Mouse (Mus musculus) layer of hippocampus, postnatal 25 days (tissue): ENCODE data around the gene Ormdl3. TPM values are rescaled to one million over a fixed set of nuclear protein-coding genes. Genes with fewer than 3 reads are reported as not detected.
"Not testable (repeated sequence)": the region's sequence is repeated elsewhere in the genome, so short reads cannot be mapped to it uniquely, and the experiment has no call there.

Experiments
- DNase-seq, 2 experiments: peaks; one replicate each; pipeline ENCODE4 v3.0.0; 2022; ENCODE audit warnings: mixed read lengths in 2 of 2, low spot score in 1 of 2; ENCODE audit errors: extremely low spot score in 1 of 2
- total RNA-seq, 2 experiments: library from RNA; stranded (reverse); gene quantifications; 2 replicates each; pipeline ENCODE4 v1.2.3; 2021

Ormdl3 gene
- total RNA-seq: 10 to 100 TPM; 47.7 to 57.5 TPM

DNA sequence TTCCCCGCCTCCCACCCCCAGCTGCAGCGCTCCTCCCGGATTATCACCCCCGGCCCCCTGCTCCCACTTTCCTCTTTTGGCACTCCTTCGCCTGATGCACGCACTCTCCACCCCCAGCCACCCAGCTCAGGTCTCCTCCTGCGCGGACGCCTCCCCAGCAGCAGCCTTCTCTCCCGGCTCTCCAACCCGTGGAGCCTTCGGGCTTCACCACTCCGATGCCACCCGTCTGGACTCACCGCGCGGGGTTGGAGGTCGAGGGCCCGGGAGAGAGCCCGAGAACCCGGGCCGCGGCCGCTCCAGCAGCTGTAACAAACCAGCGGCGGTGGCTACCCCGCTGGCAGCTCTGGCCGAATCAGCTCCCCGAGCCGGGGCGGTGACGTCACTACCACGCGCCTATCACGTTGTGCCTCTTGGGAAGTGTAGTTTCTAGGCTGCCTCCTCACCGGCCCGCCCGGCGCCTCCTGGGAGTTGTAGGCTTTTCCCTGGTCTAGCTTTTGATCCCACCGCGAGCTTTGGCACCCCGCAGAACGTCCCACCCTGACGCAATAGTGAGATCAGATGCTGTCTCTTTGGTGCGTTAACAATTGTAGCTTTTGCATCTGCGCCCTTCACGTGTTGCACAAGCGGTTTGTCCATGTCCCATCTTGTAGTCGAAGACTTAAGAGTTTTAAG is at the start of gene Ormdl3:
TSS of gene Ormdl3 (minus strand) at position 477 of the 672 bp plus-strand sequence.
- peak; percentile 97 for DNase-seq

DNA sequence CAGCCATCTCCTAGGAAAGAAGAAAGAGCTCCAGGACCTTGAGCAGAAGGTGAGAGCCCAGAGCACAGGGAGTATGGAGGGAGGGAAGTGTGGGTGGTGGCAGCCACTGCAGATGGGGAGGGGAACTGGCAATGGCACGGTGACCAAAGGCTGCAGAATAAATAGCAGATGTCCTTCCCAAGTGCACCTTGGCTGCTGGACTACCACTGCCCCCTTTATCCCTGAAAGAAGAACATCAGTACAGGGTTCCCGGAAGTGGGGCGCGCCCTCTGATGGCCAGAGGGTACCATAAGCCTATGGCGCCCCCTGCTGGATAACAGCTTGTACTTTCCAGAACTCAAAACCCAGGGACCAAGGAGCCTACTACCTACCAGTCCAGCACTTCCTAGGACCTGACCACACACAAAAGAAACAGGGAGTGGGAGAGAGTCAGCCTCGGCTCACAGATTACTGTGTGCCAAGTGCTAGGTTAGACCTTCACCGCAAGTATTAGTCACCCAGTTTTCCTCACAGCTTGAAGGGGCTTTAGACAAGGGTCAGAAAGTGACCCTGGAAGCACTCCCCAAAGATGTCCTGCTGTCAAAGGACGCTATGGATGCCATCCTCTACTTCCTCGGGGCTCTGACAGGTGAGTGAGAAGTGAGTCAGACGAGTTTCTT is 48.3 kb upstream of the Ormdl3 start:
- peak in 1 of 2 experiments; percentile 11 for DNase-seq

DNA sequence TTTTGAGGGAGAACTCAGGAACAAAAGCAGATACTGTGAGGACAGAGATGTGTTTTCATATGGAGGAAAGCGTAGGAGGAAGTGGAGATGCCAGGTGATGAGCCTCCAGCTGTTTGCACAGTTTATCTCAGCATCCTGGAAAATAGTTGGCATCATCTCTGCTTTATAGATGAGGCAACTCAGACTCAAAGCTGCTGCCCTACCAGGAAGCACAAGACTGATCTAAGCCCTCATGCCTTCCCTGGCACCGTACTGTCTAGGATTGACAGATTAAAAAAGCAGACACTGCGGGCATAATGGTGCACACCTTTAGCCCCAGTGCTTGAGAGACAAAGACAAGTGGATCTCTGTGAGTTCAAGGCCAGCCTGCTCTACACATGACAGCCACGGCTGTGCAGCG is 43.5 kb upstream of the Ormdl3 start:
- DNase-seq: no peak

DNA sequence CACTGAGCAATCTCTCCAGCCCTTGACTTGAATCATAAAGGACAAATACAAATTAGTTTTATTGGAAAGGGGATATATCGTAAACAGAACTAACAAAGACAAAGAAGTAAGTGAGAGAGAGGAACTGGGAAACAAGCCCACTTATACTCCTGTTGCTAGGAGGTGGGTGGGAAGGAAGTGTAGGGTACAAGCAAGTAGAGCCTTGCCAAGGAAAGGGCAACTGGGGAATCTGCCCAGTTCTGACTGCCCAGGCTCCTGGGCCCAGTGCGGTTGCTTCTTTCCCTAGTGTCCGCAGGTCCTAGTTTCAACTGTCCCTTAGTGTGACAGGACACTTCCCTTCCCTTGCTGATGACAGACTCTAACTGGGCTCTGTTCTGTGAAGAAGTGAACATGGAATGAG is 41.5 kb upstream of the Ormdl3 start:
- DNase-seq: no peak

DNA sequence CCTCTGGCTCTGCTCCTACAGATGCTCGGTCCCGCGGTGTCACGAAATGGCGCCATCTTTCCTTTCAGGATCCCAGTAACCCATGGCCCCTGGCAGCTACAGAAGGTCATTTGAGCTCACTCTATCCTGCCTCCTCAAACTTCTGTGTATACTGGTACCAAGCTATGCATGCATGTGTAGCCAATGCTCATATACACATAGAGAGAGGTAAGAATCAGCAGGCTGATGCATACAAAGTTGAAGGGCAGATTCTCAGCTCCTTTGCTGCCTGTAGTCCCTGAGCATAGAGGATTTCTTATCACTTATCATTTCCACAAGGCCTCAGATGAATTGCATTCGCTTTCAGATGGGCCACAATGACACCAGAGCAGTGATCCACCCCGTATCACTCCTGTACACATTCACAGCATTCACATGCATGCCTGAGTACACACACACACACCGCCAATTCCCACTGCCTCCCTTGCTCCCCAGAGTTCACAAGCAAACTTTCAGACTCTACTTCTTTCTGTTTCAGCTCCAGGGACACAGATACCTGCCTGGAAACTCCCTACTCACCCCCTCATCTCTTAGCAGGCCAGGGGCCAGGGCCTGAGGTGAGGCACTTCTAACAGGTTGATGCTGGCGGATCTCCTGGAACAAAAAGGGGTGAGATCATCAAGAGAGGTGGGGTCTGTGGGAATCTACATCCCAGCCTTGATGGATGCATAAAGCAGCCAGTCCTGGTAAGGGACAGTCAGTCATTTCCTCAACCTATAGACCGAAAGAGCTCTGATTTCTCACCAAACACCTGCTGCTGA is 38.6 kb upstream of the Ormdl3 start, which contains the start of the genes Gm12355 and Gsdma3:
TSS of gene Gm12355 (minus strand) at position 51 of the 800 bp plus-strand sequence.
TSS of gene Gsdma3 (plus strand) at position 750 of the 800 bp plus-strand sequence.
- no peak for DNase-seq

DNA sequence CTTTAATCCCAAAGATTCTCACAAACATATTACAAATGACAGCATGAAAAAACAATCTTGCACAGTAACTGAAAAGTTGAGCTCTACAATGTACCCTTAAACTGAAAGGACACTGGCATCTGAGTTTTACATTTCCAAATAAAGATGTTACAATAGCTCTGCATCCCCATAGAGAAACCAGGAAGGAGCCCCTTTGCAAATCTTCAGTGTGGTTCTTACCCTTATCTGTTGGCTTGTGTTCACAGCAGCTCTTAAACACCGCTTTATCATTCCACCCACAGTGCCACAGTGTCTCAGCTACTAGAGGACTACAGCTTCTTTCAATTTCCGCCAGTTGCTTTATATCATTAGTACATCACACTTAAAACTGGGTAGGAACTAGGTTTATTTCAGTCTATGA is 37.2 kb upstream of the Ormdl3 start:
- DNase-seq: not testable (repeated sequence)

DNA sequence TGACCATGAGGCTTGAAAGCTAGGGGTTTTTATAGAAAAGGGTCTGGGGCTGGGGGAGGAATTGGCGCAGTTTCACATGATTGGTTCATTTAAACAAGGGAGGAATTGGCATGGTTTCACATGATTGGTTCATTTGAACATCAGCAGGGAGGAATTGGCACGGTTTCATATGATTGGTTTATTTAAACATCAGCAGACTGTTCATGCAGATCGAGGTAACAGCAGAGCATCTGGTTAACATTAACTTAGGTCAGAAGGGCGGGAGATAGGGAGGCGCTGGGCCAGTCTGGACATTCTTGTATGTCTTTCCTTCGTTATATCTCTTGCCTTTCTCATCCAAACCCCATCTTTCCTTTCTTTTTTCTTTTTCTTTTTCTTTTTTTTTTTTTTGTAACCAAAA is 36.8 kb upstream of the Ormdl3 start:
- DNase-seq: not testable (repeated sequence)

DNA sequence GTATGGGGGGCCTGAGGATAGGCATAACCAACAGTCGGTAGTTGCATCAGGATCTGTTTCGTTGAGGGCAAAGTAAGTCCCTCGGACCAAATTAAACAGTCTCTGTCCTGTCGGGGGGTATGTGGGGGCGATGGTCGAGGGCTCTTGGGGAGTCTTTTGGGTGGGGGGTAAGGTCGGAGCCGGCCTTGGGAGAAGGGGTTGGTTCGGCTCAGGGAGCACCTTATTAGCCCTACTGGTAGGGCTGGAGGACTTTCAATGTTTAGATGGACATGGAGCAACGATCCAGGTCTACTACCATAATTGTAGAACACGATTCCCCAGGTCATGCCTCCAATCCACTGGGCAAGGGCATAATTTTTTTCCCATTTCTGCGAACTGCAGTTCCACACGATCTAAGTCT is 33.6 kb upstream of the Ormdl3 start:
- no peak for DNase-seq

DNA sequence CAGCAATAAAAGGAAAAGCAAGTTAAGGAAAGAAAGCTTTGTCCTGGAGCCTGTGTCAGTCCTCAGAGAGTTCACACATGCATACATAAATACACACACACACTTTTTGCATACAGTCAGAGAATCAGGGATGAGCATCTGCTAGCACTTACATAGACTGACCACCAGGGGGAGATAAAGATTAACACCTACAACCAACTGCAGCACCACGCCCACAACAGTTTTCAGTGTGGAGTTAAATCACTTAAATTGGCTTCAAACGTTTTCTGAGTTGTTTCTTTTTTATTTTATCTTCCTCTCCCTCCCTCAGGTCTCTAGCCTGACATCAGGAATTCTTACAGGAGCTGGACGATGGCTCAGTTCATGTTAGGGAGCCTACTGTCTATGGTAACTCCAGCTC is 19.6 kb upstream of the Ormdl3 start:
- no peak for DNase-seq

DNA sequence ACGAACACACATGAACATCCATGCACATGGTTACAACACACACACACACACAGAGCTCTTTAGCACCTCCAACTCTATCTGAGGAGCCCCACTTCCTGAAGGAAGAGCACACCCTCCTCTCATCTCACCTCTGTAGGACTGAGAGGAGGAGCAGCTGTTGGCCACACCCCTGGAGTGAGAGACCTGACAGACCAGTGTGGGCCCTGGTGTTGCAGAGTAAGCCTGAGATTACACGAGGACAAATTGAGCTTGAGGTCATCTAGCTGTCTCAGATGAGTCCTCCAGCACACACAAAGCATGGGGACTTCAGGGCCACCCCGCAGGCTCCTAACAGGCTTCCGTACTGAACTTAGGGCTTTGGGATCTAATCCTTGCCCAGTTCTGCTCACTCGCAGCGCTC is 17.7 kb upstream of the Ormdl3 start:
- DNase-seq: not testable (repeated sequence)

DNA sequence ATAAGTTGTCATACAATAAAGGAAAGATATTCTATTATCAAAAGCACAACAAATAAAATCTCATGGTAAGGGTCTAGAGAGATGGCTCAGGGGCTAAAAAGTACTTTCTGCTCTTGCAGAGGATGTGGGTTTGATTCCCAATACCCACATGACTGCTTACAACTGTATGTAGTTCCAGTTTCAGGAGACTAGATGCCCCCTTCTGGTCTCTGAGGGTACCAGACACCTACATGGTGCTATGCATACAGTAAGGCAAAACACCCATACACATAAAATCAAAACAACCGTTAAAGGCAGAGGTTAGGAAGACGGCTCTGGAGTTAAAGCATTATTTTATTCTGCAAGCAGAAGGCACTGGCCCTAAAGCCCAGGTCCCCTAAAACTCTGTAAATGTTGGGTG is 16.8 kb upstream of the Ormdl3 start:
- DNase-seq: no peak

DNA sequence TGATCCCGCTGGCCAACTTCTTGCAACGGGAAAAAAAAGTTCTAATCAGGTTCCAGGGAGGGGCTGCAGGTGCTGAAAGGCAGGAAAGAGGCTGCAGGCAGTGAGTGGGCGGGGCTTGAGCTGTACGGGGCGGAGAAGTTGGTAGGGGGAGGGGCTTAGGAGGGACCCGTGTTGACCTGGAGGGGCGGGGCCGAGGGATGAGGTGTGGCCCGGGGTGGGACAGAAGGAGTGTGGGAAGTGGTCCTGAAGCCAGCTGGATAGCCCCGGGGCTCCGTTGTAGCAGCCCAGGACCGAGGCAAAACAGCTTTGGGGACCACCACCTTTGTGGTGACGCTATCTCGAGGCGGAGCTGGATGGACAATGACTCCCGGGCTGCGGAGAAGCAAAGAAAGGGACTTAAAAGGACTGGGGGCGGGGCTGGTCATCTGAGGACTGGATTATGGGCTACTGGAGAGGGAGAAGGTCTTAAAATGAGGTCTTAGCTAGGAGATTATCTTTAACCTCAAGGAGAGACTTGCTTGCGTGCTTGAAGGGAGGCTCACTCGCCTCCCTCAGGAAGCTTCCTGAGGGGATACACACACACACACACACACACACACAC is 15.0 kb upstream of the Ormdl3 start:
- no peak for DNase-seq

DNA sequence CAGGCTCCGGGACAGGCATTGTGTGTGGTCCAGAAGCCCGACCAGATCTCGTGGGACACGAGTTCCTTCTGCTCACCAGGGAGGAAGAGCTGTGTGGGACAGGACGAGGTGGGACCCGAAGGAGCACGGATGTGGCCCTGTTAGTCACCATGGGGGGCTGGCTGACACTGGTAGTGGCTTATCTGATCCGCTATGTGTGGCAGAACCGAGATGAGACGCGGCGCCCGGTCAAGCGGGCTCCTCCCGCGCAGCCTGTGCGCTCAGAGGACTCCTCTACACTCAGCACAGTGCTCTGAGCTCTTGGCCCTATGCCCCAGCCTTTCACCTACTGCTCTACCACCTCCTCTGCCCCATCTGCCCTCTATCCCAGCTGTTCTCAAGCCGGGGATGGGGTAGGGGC is 12.1 kb upstream of the Ormdl3 start:
- no peak for DNase-seq

DNA sequence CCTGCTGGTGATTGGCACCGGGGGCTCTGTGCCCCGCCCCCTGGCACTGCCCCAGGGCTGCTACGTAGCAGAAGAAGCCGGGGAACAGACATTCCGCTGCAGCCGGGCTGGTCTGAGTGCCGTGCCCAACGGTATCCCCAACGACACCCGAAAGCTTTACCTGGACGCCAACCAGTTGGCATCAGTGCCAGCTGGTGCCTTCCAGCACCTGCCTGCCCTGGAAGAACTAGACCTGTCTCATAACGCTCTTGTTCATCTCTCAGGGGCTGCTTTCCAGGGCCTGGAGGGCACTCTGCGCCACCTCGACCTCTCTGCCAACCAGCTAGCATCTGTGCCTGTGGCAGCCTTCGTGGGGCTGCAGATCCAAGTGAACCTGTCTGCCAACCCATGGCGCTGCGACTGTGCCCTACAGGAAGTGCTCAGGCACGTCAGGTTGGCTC is 11.7 kb upstream of the Ormdl3 start:
- no peak for DNase-seq

DNA sequence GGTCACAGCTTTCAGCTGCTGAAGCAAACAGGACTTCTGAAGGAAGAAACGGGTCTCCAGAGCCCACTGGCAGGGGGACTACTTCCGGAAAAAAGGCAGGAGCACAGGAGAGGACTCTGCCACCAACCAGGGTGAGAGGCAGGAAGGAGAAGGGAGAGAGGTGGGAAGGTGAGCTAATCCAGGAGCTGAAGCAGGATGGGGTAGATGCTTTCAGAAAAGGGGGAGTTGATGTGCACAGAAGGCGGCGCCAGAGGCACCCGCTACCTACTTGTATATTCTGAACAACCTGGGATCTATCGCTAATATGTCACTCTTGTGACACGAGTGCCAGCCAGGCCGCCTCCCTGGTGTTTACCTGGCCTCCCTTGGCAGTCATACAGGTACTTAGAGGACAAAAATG is 10.8 kb upstream of the Ormdl3 start, which contains the start of gene Lrrc3c:
TSS of gene Lrrc3c (plus strand) at position 301 of the 400 bp plus-strand sequence.
- DNase-seq: no peak

DNA sequence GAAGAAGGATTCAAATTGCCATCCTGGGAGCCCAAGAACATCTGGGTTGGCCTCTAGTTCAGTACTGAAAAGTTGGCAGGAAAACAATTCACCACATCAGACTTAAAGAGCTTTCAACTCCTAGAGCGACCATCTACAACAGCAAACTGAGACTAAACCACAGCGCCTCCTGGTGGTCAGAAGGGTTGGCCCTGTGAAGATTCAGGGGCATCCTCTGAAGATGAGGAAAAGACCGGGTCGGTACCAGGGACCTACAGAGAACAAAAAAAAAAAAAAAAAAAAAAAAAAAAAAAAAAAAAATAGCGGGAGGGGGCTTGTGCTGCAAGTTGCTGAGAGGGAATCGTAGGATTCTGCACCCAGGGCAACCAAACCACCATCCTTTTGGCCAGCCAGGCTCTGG is 10.2 kb upstream of the Ormdl3 start:
- DNase-seq: peak in 1 of 2 experiments; percentile 57

DNA sequence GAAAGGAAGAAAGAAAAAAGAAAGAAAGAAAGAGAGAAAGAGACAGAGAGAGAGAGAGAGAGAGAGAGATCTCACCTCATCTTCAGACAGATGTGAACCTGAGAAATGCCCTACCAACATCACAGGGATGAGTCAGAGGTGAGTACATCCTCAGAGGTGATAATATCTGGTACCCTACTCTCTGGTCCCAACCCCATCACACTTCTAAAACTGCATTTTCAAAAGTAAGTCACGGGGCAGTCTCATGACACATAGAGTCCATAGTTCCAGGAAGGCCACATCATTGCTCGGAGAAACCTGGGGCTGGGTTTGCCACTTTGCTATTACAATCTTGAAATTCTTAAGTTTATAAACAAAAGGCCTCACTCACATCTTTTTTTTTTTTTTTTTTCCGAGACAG is 8.8 kb upstream of the Ormdl3 start:
- no peak for DNase-seq

DNA sequence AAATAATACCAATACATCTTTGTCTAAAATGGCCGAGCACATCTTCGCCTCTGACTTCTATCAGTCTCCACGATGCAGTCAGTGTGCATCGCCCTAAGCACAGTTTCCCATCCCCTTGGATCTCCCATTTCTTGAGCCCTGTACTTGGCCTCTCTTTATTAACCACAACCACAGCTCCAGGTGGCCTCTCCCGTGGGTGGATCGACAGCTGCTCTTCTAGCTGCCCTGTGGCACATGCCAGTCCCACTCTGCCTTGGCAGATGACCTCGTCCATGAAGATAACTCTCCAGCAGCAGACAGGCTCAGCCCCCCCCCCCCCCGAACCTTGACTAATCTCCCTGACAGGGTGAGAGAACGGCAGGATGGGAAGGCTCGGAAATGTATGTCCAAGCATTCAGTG is 8.3 kb upstream of the Ormdl3 start:
- no peak for DNase-seq

DNA sequence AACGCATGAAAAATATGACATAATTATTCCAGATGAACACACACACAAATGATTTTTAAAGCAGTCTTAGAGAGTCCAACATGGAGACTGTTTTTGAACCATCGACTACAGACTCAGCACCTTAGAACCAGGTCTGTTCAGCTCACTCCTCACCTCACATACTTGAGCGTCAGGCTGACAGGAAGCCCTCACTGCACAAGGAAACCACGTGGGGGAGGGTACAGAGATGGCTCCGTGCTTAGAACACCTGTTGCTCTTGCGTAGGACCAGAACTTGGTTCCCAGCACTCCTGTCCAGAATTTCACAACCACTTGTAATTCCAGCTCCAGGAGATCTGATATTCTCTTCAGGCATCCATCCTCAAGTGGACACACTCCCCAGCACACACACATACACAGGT is 7.9 kb upstream of the Ormdl3 start:
- DNase-seq: no peak

DNA sequence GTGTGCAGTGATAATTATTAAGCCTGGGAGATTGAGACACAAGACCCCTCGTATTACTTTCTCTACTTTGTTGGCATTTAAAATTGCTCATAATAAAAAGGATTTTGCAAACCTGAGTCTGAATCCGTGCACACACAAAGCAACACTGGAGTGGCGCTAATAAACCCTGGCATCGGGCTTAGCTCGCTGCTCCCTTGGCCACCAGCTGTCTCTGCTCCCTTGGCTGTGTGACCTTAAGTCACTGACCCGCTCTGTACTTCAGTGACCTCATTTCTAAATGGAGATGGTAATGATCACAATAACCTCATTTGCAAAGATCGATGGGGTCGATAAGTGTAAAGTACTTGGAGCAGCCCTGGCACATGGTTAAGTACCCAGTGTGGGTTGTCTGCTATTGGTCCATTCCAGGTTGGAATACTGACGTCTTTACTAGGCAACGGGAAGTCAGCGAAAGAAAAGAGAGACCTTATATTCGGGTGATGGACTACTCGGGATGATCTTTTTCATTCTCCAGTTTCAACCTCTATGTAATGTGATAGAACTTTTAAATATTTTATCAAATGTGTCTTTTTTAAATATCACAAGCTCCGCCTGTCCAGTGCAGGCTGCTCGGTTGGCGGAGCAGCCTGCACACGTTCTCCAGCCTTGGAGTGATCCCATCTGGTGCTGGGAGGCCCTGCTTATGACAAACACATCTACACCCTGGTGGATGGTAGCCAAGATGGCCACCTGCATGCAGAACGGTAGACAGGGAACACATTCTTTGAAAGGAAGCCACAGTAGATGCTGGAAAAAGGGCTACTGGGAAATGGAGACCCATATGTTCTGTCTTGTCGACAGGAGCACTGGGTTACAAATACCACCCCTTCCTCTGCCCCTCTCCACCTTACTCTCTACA is 3.6 kb upstream of the Ormdl3 start:
- DNase-seq: no peak
